Comparison of ENCODE assay signal across 16 mouse cellular contexts in genomic region chr6:55805291-55806137, GRCm38 (mm10). TPM values are rescaled to one million over a fixed set of nuclear protein-coding genes. Genes with fewer than 3 reads are reported as not detected.
DNase-seq lines count a peak whose midpoint lies in the region; ATAC-seq and TF ChIP-seq lines count a peak whose summit lies in the region.
"Had no signal": no experiment of that assay in that cellular context is flagged by ENCODE, and none has a peak within 500 bp of the region (broad histone marks: within the 10 kb centered on the region; RNA-seq: fewer than 3 reads in every experiment).

No protein-coding gene starts in this region.

- DNase-seq in frontal cortex, adult 2 months (ENCODE audit: extremely low spot score in 1 of 2, low spot score in 1 of 2) = peak; percentile 54 to 73
- no peak for DNase-seq in frontal cortex, postnatal 14 days (ENCODE audit: low spot score in 2 of 2)
- peak; percentile 83 for DNase-seq in brain, adult 2 months (ENCODE audit: low read depth, low spot score)
- DNase-seq in forebrain, postnatal 0 days = peak; percentile 61
- peak; percentile 21 for DNase-seq in left cerebral cortex, postnatal 4 days
- no peak for DNase-seq in spleen, postnatal 4 days (ENCODE audit: low spot score in 2 of 2)
- no peak for DNase-seq in cerebellum, adult 8-10 months
- DNase-seq: heart, adult 2 months; kidney, postnatal 10 days had no signal

- H3K4me3 ChIP-seq in forebrain, postnatal 0 days (ENCODE audit: low read depth, low read length) = no peak overlapping the region
- no peak overlapping the region for H3K4me3 ChIP-seq in intestine, embryonic 16.5 days (ENCODE audit: low read length)
- H3K4me3 ChIP-seq: embryonic facial prominence, embryonic 10.5 days; heart, adult 2 months; limb, embryonic 10.5 days; stomach, embryonic 15.5 days had no signal

- TF ChIP-seq CTCF in forebrain, postnatal 0 days (IDR thresholded peaks at IDR 0.05; ENCODE audit: low read depth) = no peak

- WGBS in forebrain, postnatal 0 days = 54% methylated on average over 9 of the region's 9 CpGs
- 67% methylated on average over 9 of the region's 9 CpGs for WGBS in intestine, embryonic 16.5 days

- no peaks in the 10 kb centered on the region for H3K27me3 ChIP-seq in forebrain, postnatal 0 days (ENCODE audit: insufficient read depth, low read length)
- H3K27me3 ChIP-seq in intestine, embryonic 16.5 days (replicated peaks; ENCODE audit: control insufficient read depth, insufficient read depth, low read length) = no peaks in the 10 kb centered on the region
- H3K27me3 ChIP-seq: stomach, embryonic 15.5 days had no signal

- ATAC-seq in forebrain, postnatal 0 days = no peak; the same call in none of the 2 replicates
- ATAC-seq in intestine, embryonic 16.5 days = no peak

- peak overlapping the region; percentile 80 for H3K27ac ChIP-seq in forebrain, postnatal 0 days (ENCODE audit: low read depth, low read length)
- H3K27ac ChIP-seq in intestine, embryonic 16.5 days (ENCODE audit: low read length) = no peak overlapping the region
- H3K27ac ChIP-seq: embryonic facial prominence, embryonic 10.5 days; heart, adult 2 months; limb, embryonic 10.5 days; stomach, embryonic 15.5 days had no signal

- no peaks in the 10 kb centered on the region for H3K4me1 ChIP-seq in forebrain, postnatal 0 days (ENCODE audit: insufficient read depth)
- no peaks in the 10 kb centered on the region for H3K4me1 ChIP-seq in intestine, embryonic 16.5 days (ENCODE audit: control insufficient read depth, insufficient read depth, low read length)
- H3K4me1 ChIP-seq: stomach, embryonic 15.5 days had no signal

- H3K36me3 ChIP-seq in forebrain, postnatal 0 days (ENCODE audit: insufficient read depth) = no peaks in the 10 kb centered on the region
- H3K36me3 ChIP-seq in intestine, embryonic 16.5 days (ENCODE audit: control insufficient read depth, insufficient read depth, low read length) = no peaks in the 10 kb centered on the region
- H3K36me3 ChIP-seq: embryonic facial prominence, embryonic 10.5 days; limb, embryonic 10.5 days; stomach, embryonic 15.5 days had no signal

- no peak overlapping the region for H3K4me2 ChIP-seq in forebrain, postnatal 0 days (ENCODE audit: low read depth)
- no peak overlapping the region for H3K4me2 ChIP-seq in intestine, embryonic 16.5 days (ENCODE audit: low read depth, low read length)
- H3K4me2 ChIP-seq: stomach, embryonic 15.5 days had no signal

- no peaks in the 10 kb centered on the region for H3K9me3 ChIP-seq in forebrain, postnatal 0 days (ENCODE audit: low read length)
- no peaks in the 10 kb centered on the region for H3K9me3 ChIP-seq in intestine, embryonic 16.5 days (ENCODE audit: control insufficient read depth, low read length)
- H3K9me3 ChIP-seq: embryonic facial prominence, embryonic 10.5 days; limb, embryonic 10.5 days; stomach, embryonic 15.5 days had no signal

- H3K9ac ChIP-seq in forebrain, postnatal 0 days = no peak overlapping the region
- H3K9ac ChIP-seq in intestine, embryonic 16.5 days (ENCODE audit: low read depth, low read length) = no peak overlapping the region
- H3K9ac ChIP-seq: stomach, embryonic 15.5 days had no signal

- intact Hi-C loops in left cerebral cortex, postnatal 4 days (cut with DNase I) = loop anchor here (10.0 kb wide), 1 partner anchor 251 kb away; no protein-coding TSS in a partner anchor

RNA-seq across cellular contexts. Expression of gene Itprid1, which starts 31.2 kb away (rescaled TPM):
- 0.59 and 0.64 TPM in 2 replicates for polyA plus RNA-seq in frontal cortex, adult 2 months (2012; rRNA removed)
- 0.81 and 1.8 TPM in 2 replicates for total RNA-seq in forebrain, postnatal 0 days (2014; rRNA removed)
- 0.36 and 0.79 TPM in 2 replicates for polyA plus RNA-seq in forebrain, postnatal 0 days (2015; fragmentation: Nextera tagmentation; extraction: Ambion mirVana)
- total RNA-seq in left cerebral cortex, postnatal 4 days (2021) = 1 to 10 TPM; 1.3 to 1.8 TPM
- polyA plus RNA-seq in intestine, embryonic 16.5 days (2015; fragmentation: Nextera tagmentation; extraction: Ambion mirVana) = not detected in 2 replicates
- total RNA-seq: heart, adult 2 months; hematopoietic stem cell, adult 5-6 weeks; megakaryocyte, adult 5-6 weeks had no signal
- polyA plus RNA-seq: embryonic facial prominence, embryonic 10.5 days; liver, embryonic 16.5 days had no signal

Comparison
In these comparisons a context has a peak if more than half of its experiments do, and no peak if none do; other contexts are left out.
1. DNase-seq: peak in frontal cortex, adult 2 months (2 of 2), brain, adult 2 months (single experiment), forebrain, postnatal 0 days (single experiment) and left cerebral cortex, postnatal 4 days (single experiment); none in frontal cortex, postnatal 14 days (0 of 2), spleen, postnatal 4 days (0 of 2) and cerebellum, adult 8-10 months (single experiment).